Mouse (Mus musculus) forebrain, postnatal 0 days (tissue): ENCODE data around the gene Cfap126. TPM values are rescaled to one million over a fixed set of nuclear protein-coding genes. Genes with fewer than 3 reads are reported as not detected.
"Not testable (repeated sequence)": the region's sequence is repeated elsewhere in the genome, so short reads cannot be mapped to it uniquely, and the experiment has no call there.

Source experiments
- ATAC-seq: fragments of 200-750 bp; cut with Nextera tagmentation; 2 replicates; pipeline ENCODE4 v1.8.0; 2017; ENCODE audit warnings: mild to moderate bottlenecking, moderate library complexity
- DNase-seq: peaks from one replicate; pipeline ENCODE4 v3.0.0-alpha.2; 2015
- H3K27ac ChIP-seq: fragments of 300-500 bp; sonication (generic); 2 replicates; pipeline ENCODE4 v1.5.1; 2014; ENCODE audit warnings: low read depth, mild to moderate bottlenecking, antibody characterized with exemption, low read length, moderate library complexity, mixed read lengths
- H3K27me3 ChIP-seq: fragments of 300-500 bp; sonication (generic); 2 replicates; pipeline ENCODE4 v1.6.1; 2014; ENCODE audit warnings: mild to moderate bottlenecking, low read length, mixed read lengths; ENCODE audit not compliant: insufficient read depth
- H3K36me3 ChIP-seq: fragments of 300-500 bp; sonication (generic); 2 replicates; pipeline ENCODE4 v1.6.1; 2014; ENCODE audit warnings: mild to moderate bottlenecking, moderate library complexity; ENCODE audit not compliant: insufficient read depth
- H3K4me1 ChIP-seq: fragments of 300-500 bp; sonication (generic); 2 replicates; pipeline ENCODE4 v1.6.1; 2014; ENCODE audit warnings: antibody characterized with exemption; ENCODE audit not compliant: insufficient read depth
- H3K4me2 ChIP-seq: fragments of 300-500 bp; sonication (generic); 2 replicates; pipeline ENCODE4 v1.6.1; 2014; ENCODE audit warnings: low read depth, mild to moderate bottlenecking, moderate library complexity
- H3K4me3 ChIP-seq: fragments of 300-500 bp; sonication (generic); 2 replicates; pipeline ENCODE4 v1.5.1; 2014; ENCODE audit warnings: low read depth, low read length, mixed read lengths
- H3K9ac ChIP-seq: fragments of 300-500 bp; sonication (generic); 2 replicates; pipeline ENCODE4 v1.6.1; 2014; ENCODE audit warnings: mild to moderate bottlenecking
- H3K9me3 ChIP-seq: fragments of 300-500 bp; sonication (generic); 2 replicates; pipeline ENCODE4 v1.6.1; 2016; ENCODE audit warnings: low read length
- CTCF ChIP-seq: sonication (generic); IDR thresholded peaks from 2 replicates; pipeline ENCODE4 v1.5.1; 2016; ENCODE audit warnings: antibody characterized with exemption, control low read depth, low read depth
- WGBS: fragments of 180-500 bp; shearing (Covaris S2); extraction: QIAGEN DNeasy Blood & Tissue Kit; methylation state at CpG from one replicate; pipeline ENCODE4 v1.1.7; 2014; 5-methylcytosine and 5-hydroxymethylcytosine counted together
- polyA plus RNA-seq: library from polyadenylated mRNA; unstranded; fragments of >200 nt; fragmentation: Nextera tagmentation; extraction: Ambion mirVana; gene quantifications from 2 replicates; pipeline ENCODE4 v1.2.1, GENCODE M21; 2015
- total RNA-seq: library from RNA; depleted of rRNA; stranded (reverse); fragments of >200 nt; gene quantifications from 2 replicates; pipeline ENCODE4 v1.2.3, GENCODE M21; 2014

The Cfap126 gene
- total and polyA plus RNA-seq, 2 experiments from 2014 or later: 2.4 to 13.7 TPM

DNA sequence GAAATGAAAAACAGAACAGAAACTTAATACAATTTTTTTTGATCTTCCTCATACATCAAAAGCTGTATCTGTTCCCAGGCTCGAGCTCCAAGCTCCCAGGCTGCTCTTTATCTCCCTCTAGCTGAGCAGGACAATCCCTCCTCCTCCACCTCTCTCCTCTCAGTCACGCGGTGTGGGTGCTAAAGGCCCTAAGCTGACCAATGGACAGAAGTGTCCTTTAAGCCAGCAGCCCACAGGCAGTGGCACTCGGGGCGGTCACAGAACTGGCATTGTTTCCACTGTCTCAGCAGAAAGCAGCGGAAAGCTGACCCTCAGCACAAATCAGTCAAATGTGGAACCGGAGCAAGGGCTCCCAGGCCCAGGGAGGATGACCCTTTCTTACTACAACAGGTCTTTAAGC is 15.5 kb downstream of the Cfap126 start:
- no peak overlapping the region for H3K9ac ChIP-seq
- no peak for TF ChIP-seq CTCF
- DNase-seq (no peak), ATAC-seq (no peak)
- H3K4me2 ChIP-seq: no peak overlapping the region
- no peak overlapping the region for H3K4me3 ChIP-seq
- H3K4me1 ChIP-seq: no peaks in the 10 kb centered on the region
- H3K27me3 ChIP-seq: no peaks in the 10 kb centered on the region
- no peak overlapping the region for H3K27ac ChIP-seq
- no peaks in the 10 kb centered on the region for H3K9me3 ChIP-seq
- WGBS: 66% methylated on average over 7 of the region's 7 CpGs
- peaks cover 36% of the 10 kb centered on the region for H3K36me3 ChIP-seq

DNA sequence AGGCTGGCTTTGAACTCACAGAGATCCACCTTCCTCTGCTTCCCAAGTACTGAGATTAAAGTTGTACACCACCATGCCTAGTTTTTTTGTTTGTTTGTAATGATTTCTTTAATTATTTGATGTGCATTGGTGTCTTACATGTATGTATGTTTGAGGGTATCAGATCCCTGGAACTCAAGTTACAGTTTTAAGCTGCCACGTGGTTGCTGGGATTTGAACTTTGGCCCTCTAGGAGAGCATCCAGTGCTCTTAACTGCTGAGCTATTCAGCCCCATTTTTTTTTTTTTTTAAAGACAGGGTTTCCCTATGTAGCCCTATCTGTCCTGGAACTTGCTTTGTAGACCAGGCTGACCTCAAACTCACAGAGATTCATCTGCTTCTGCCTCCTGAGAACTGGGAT is 17.3 kb downstream of the Cfap126 start:
- Histone ChIP-seq H3K9me3 (no peaks in the 10 kb centered on the region), H3K4me1 (no peaks in the 10 kb centered on the region), H3K9ac (no peak overlapping the region), H3K4me2 (no peak overlapping the region), H3K27me3 (no peaks in the 10 kb centered on the region), H3K27ac (no peak overlapping the region), H3K4me3 (no peak overlapping the region), H3K36me3 (peaks cover 52% of the 10 kb centered on the region)
- no peak for DNase-seq
- ATAC-seq: no peak
- WGBS: 86% methylated on average over 1 of the region's 1 CpGs
- TF ChIP-seq CTCF: no peak

DNA sequence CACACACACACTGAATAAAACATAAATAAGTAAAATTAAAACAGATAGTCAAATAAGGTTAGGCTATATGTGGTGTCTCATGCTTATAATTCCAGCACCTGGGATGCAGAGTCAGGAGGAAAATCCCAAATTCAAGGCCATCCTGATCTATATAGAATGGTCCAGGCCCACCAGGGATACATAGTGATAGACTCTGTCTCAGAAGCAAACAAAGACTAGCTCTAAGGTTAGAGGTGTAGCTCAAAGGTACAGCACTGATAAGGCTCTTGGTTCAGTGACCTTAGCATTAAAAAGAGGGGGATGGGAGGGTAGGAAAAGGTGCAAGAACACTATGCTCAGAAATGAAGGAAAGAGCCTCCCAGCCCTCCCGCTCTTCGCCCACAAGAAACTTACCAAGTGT is 21.9 kb downstream of the Cfap126 start:
- Histone ChIP-seq H3K36me3 (peaks cover 48% of the 10 kb centered on the region), H3K27ac (no peak overlapping the region), H3K9ac (no peak overlapping the region), H3K9me3 (no peaks in the 10 kb centered on the region), H3K4me2 (no peak overlapping the region), H3K4me3 (no peak overlapping the region), H3K27me3 (no peaks in the 10 kb centered on the region), H3K4me1 (no peaks in the 10 kb centered on the region)
- ATAC-seq (no peak), DNase-seq (no peak)
- no peak for TF ChIP-seq CTCF
- 100% methylated on average over 2 of the region's 2 CpGs for WGBS

GRCm38 (mm10) chr1:171137486-171138155 is 23.9 kb downstream of the Cfap126 start:
- DNase-seq, H3K9me3 ChIP-seq, H3K27me3 ChIP-seq, H3K4me1 ChIP-seq, H3K4me2 ChIP-seq, H3K4me3 ChIP-seq, H3K27ac ChIP-seq, ATAC-seq, H3K9ac ChIP-seq: not testable (repeated sequence)
- H3K36me3 ChIP-seq: peaks cover 65% of the 10 kb centered on the region
- 90% methylated on average over 8 of the region's 8 CpGs for WGBS

GRCm38 (mm10) chr1:171142981-171143380 is 29.3 kb downstream of the Cfap126 start:
- not testable (repeated sequence) for H3K4me2 ChIP-seq, H3K4me3 ChIP-seq, H3K27me3 ChIP-seq, ATAC-seq, H3K4me1 ChIP-seq, H3K27ac ChIP-seq, H3K9me3 ChIP-seq, DNase-seq, H3K9ac ChIP-seq
- peaks cover 52% of the 10 kb centered on the region for H3K36me3 ChIP-seq
- 80% methylated on average over 9 of the region's 11 CpGs for WGBS

DNA sequence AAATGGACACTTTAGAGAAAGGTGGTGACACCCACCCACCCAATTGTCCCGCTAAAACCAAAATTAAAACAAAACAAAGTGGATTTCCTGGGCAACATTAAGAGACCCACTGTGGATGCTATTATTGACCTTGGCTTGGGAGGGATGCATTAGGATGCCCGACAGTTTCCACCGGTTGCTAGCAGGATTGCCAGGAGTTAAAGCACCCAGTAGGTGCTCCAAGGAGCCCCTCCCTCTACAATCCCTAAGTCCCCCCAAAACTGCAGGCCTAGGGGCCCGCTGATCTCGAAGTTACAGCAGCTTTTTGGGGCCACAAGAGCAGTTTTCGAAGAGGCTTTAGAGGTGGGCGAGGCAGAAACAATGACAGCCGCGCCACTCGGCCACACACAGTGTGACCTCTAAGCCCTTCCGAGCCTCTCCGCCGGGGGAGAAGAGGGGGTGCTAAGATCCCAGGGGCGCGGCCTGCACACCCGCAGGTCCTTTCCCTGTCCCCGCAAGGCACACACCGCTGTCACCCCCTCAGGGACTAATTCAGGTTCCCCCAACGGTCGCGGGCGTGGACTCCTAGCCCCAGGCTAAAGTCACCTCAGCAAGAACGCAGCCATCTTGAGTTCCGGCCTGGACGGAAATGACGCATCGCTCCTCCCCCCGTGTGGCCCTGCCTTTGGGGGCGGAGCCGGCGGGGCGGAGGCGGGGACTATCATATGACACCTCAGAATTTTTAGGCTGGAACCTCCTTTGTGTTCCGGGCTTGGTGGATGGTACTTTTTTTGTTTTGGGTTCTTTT is 36.4 kb downstream of the Cfap126 start, which contains the start of the genes Sdhc and Mpz:
Sdhc (minus strand) TSS at position 630 of the 787 bp plus-strand sequence.
Mpz (plus strand) TSS at position 738 of the 787 bp plus-strand sequence.
- no peaks in the 10 kb centered on the region for H3K9me3 ChIP-seq
- no peaks in the 10 kb centered on the region for H3K27me3 ChIP-seq
- H3K9ac ChIP-seq: peak within 1 kb of the TSS; percentile 87
- ATAC-seq (peak; percentile 98), DNase-seq (peak; percentile 95)
- H3K36me3 ChIP-seq: peaks cover under 1% of the 10 kb centered on the region; the same call in 1 of the 2 replicates
- peak within 1 kb of the TSS; percentile 62 for H3K4me2 ChIP-seq
- 2% methylated on average over 34 of the region's 34 CpGs for WGBS
- 0 out of 2 replicates have a peak, but pooled peaks have one; percentile 3 for TF ChIP-seq CTCF
- H3K27ac ChIP-seq: peak within 1 kb of the TSS; percentile 78
- H3K4me1 ChIP-seq: peaks cover 13% of the 10 kb centered on the region
- H3K4me3 ChIP-seq: peak within 1 kb of the TSS; percentile 68

- 3% methylated on average over 18 of the region's 18 CpGs for WGBS
- Histone ChIP-seq H3K4me2 (peak overlapping the region; percentile 62), H3K4me3 (peak overlapping the region; percentile 68), H3K4me1 (peaks cover 13% of the 10 kb centered on the region), H3K27ac (peak overlapping the region; percentile 78), H3K36me3 (no peaks in the 10 kb centered on the region), H3K9me3 (no peaks in the 10 kb centered on the region), H3K27me3 (no peaks in the 10 kb centered on the region), H3K9ac (peak overlapping the region; percentile 87)
- TF ChIP-seq CTCF: no peak
- peak; percentile 40 for ATAC-seq
- no peak for DNase-seq
Measured at GRCm38 (mm10) chr1:171150838-171151391, 37.2 kb downstream of the Cfap126 start.
